Mouse (Mus musculus) midbrain, embryonic 11.5 days (tissue): ENCODE results near the gene Asb7. TPM values are rescaled to one million over a fixed set of nuclear protein-coding genes. Genes with fewer than 3 reads are reported as not detected.

ENCODE experiments used
- ATAC-seq: fragments of 200-750 bp; cut with Nextera tagmentation; 2 replicates; pipeline ENCODE4 v1.8.0; 2017; ENCODE audit warnings: moderate TSS enrichment, moderate library complexity; ENCODE audit not compliant: low FRiP score
- DNase-seq: peaks from one replicate; pipeline ENCODE4 v3.0.0; 2015; ENCODE audit warnings: low spot score; ENCODE audit errors: missing footprints
- H3K27ac ChIP-seq: fragments of 300-500 bp; sonication (generic); 2 replicates; pipeline ENCODE4 v1.5.1; 2014; ENCODE audit warnings: low read depth, low read length
- H3K27me3 ChIP-seq: fragments of 300-500 bp; sonication (generic); 2 replicates; pipeline ENCODE4 v1.6.1; 2014; ENCODE audit warnings: mild to moderate bottlenecking, low read length, moderate library complexity, mixed read lengths; ENCODE audit not compliant: control insufficient read depth, insufficient read depth
- H3K36me3 ChIP-seq: fragments of 300-500 bp; sonication (generic); 2 replicates; pipeline ENCODE4 v1.6.1; 2014; ENCODE audit warnings: mild to moderate bottlenecking, low read length, moderate library complexity, mixed read lengths; ENCODE audit not compliant: control insufficient read depth, insufficient read depth
- H3K4me1 ChIP-seq: fragments of 300-500 bp; sonication (generic); 2 replicates; pipeline ENCODE4 v1.6.1; 2014; ENCODE audit warnings: low read length; ENCODE audit not compliant: control insufficient read depth, insufficient read depth
- H3K4me2 ChIP-seq: fragments of 300-500 bp; sonication (generic); 2 replicates; pipeline ENCODE4 v1.6.1; 2014; ENCODE audit warnings: mild to moderate bottlenecking, moderate library complexity
- H3K4me3 ChIP-seq: fragments of 300-500 bp; sonication (generic); 2 replicates; pipeline ENCODE4 v1.5.1; 2014; ENCODE audit warnings: low read depth, low read length
- H3K9ac ChIP-seq: fragments of 300-500 bp; sonication (generic); 2 replicates; pipeline ENCODE4 v1.6.1; 2014; ENCODE audit warnings: low read length
- H3K9me3 ChIP-seq: fragments of 300-500 bp; sonication (generic); 2 replicates; pipeline ENCODE4 v1.6.1; 2016; ENCODE audit warnings: low read length; ENCODE audit not compliant: control insufficient read depth
- WGBS: fragments of 180-500 bp; shearing (Covaris S2); extraction: QIAGEN DNeasy Blood & Tissue Kit; methylation state at CpG from one replicate; pipeline ENCODE4 v1.1.7; 2014; 5-methylcytosine and 5-hydroxymethylcytosine counted together
- polyA plus RNA-seq: library from polyadenylated mRNA; unstranded; fragments of >200 nt; fragmentation: Nextera tagmentation; extraction: Ambion mirVana; gene quantifications from 2 replicates; pipeline ENCODE4 v1.2.1, GENCODE M21; 2014

Asb7 gene
- polyA plus RNA-seq, 1 experiment from 2014 or later = 17.0 TPM

GRCm38 (mm10) chr7:66633351-66633750, 56.0 kb downstream of the Asb7 start:
- H3K27ac ChIP-seq = no peak overlapping the region
- ATAC-seq (no peak), DNase-seq (no peak)
- no peak overlapping the region for H3K9ac ChIP-seq
- H3K4me1 ChIP-seq = peaks cover 3% of the 10 kb centered on the region; the same call in 1 of the 2 replicates
- H3K9me3 ChIP-seq = no peaks in the 10 kb centered on the region
- 79% methylated on average over 6 of the region's 6 CpGs for WGBS
- no peaks in the 10 kb centered on the region for H3K36me3 ChIP-seq
- H3K4me2 ChIP-seq = no peak overlapping the region
- H3K27me3 ChIP-seq = no peaks in the 10 kb centered on the region
- no peak overlapping the region for H3K4me3 ChIP-seq

GRCm38 (mm10) chr7:66630154-66630800, 59.1 kb downstream of the Asb7 start:
- H3K27me3 ChIP-seq = no peaks in the 10 kb centered on the region
- H3K4me3 ChIP-seq = no peak overlapping the region
- no peak overlapping the region for H3K27ac ChIP-seq
- no peaks in the 10 kb centered on the region for H3K9me3 ChIP-seq
- H3K4me1 ChIP-seq = peaks cover 3% of the 10 kb centered on the region; the same call in 1 of the 2 replicates
- 25% methylated on average over 15 of the region's 15 CpGs for WGBS
- no peak for ATAC-seq
- no peak overlapping the region for H3K9ac ChIP-seq
- DNase-seq = no peak
- H3K4me2 ChIP-seq = no peak overlapping the region
- no peaks in the 10 kb centered on the region for H3K36me3 ChIP-seq

GRCm38 (mm10) chr7:66629419-66629818, 60.0 kb downstream of the Asb7 start:
- Histone ChIP-seq H3K27ac (no peak overlapping the region), H3K4me3 (no peak overlapping the region), H3K4me1 (peaks cover 3% of the 10 kb centered on the region; the same call in 1 of the 2 replicates), H3K36me3 (no peaks in the 10 kb centered on the region), H3K9me3 (no peaks in the 10 kb centered on the region), H3K9ac (no peak overlapping the region), H3K27me3 (no peaks in the 10 kb centered on the region), H3K4me2 (no peak overlapping the region)
- DNase-seq = no peak
- ATAC-seq = no peak
- 58% methylated on average over 4 of the region's 4 CpGs for WGBS

- no peak for ATAC-seq
- WGBS = 79% methylated on average over 3 of the region's 3 CpGs
Measured at GRCm38 (mm10) chr7:66623436-66623835, 66.0 kb downstream of the Asb7 start.

GRCm38 (mm10) chr7:66601846-66602245, 87.5 kb downstream of the Asb7 start:
- Histone ChIP-seq H3K27me3 (no peaks in the 10 kb centered on the region), H3K4me2 (no peak overlapping the region), H3K27ac (no peak overlapping the region), H3K36me3 (no peaks in the 10 kb centered on the region), H3K9me3 (no peaks in the 10 kb centered on the region), H3K4me3 (no peak overlapping the region), H3K4me1 (no peaks in the 10 kb centered on the region), H3K9ac (no peak overlapping the region)
- no peak for DNase-seq
- ATAC-seq = no peak

More at GRCm38 (mm10) chr7:66623436-66623835, 66.0 kb downstream of the Asb7 start:
- Histone ChIP-seq H3K4me2 (no peak overlapping the region), H3K36me3 (no peaks in the 10 kb centered on the region), H3K9me3 (no peaks in the 10 kb centered on the region), H3K27ac (no peak overlapping the region), H3K27me3 (no peaks in the 10 kb centered on the region), H3K4me3 (no peak overlapping the region), H3K4me1 (no peaks in the 10 kb centered on the region), H3K9ac (no peak overlapping the region)
- DNase-seq = no peak

- Histone ChIP-seq H3K27me3 (no peaks in the 10 kb centered on the region), H3K9ac (no peak overlapping the region), H3K9me3 (no peaks in the 10 kb centered on the region), H3K4me3 (no peak overlapping the region), H3K4me1 (no peaks in the 10 kb centered on the region), H3K4me2 (no peak overlapping the region), H3K27ac (no peak overlapping the region), H3K36me3 (no peaks in the 10 kb centered on the region)
- ATAC-seq (no peak), DNase-seq (no peak)
- WGBS = 86% methylated on average over 12 of the region's 12 CpGs
Measured at GRCm38 (mm10) chr7:66600622-66601610, 88.5 kb downstream of the Asb7 start.

GRCm38 (mm10) chr7:66600126-66600525, 89.3 kb downstream of the Asb7 start:
- WGBS = 81% methylated on average over 3 of the region's 3 CpGs
- Histone ChIP-seq H3K4me1 (no peaks in the 10 kb centered on the region), H3K9me3 (no peaks in the 10 kb centered on the region), H3K27ac (no peak overlapping the region), H3K9ac (no peak overlapping the region), H3K36me3 (no peaks in the 10 kb centered on the region), H3K27me3 (no peaks in the 10 kb centered on the region), H3K4me2 (no peak overlapping the region), H3K4me3 (no peak overlapping the region)
- ATAC-seq (no peak), DNase-seq (no peak)

- ATAC-seq = no peak
- no peak overlapping the region for H3K4me2 ChIP-seq
- no peak for DNase-seq
- no peaks in the 10 kb centered on the region for H3K4me1 ChIP-seq
- H3K4me3 ChIP-seq = no peak overlapping the region
- H3K9me3 ChIP-seq = no peaks in the 10 kb centered on the region
- no peaks in the 10 kb centered on the region for H3K36me3 ChIP-seq
- no peak overlapping the region for H3K9ac ChIP-seq
- WGBS = 98% methylated on average over 3 of the region's 3 CpGs
- H3K27me3 ChIP-seq = no peaks in the 10 kb centered on the region
- H3K27ac ChIP-seq = no peak overlapping the region
Measured at GRCm38 (mm10) chr7:66597900-66598299, 91.5 kb downstream of the Asb7 start.
